Mouse (Mus musculus) liver, embryonic 14.5 days (tissue): ENCODE data around the gene Ajap1. TPM values are rescaled to one million over a fixed set of nuclear protein-coding genes. Genes with fewer than 3 reads are reported as not detected.

Experiments
- ATAC-seq: fragments of 200-750 bp; cut with Nextera tagmentation; 2 replicates; pipeline ENCODE4 v1.8.0; 2017; ENCODE audit warnings: moderate number of reproducible peaks, mild to moderate bottlenecking, moderate library complexity; ENCODE audit not compliant: insufficient read depth
- DNase-seq, 3 experiments: peaks; one replicate each; pipeline ENCODE4 v3.0.0-alpha.2; 2012 to 2013; ENCODE audit warnings: low read depth in 3 of 3, low spot score in 3 of 3
- H3K27ac ChIP-seq: fragments of 300-500 bp; sonication (generic); 2 replicates; pipeline ENCODE4 v1.5.1; 2014; ENCODE audit warnings: moderate library complexity, mild to moderate bottlenecking, control low read depth, inconsistent platforms
- H3K27me3 ChIP-seq: fragments of 300-500 bp; sonication (generic); 2 replicates; pipeline ENCODE4 v1.6.1; 2014; ENCODE audit warnings: mild to moderate bottlenecking, low read length, moderate library complexity; ENCODE audit not compliant: control insufficient read depth, insufficient read depth
- H3K36me3 ChIP-seq: fragments of 300-500 bp; sonication (generic); replicated peaks from 2 replicates; pipeline ENCODE4 v1.6.1; 2014; ENCODE audit warnings: low read depth; ENCODE audit not compliant: control insufficient read depth, insufficient read depth
- H3K4me1 ChIP-seq, 2 experiments: fragments of 200-500 bp in 1 of 2; fragments of 300-500 bp in 1 of 2; sonication (generic) in 1 of 2; replicated peaks; 2 replicates each; pipeline ENCODE4 v1.6.1; 2012 to 2014; ENCODE audit warnings: antibody characterized with exemption in 1 of 2, inconsistent platforms in 1 of 2, low read length in 1 of 2; ENCODE audit not compliant: control insufficient read depth in 2 of 2, insufficient read depth in 2 of 2
- H3K4me2 ChIP-seq: fragments of 300-500 bp; sonication (generic); 2 replicates; pipeline ENCODE4 v1.6.1; 2014; ENCODE audit warnings: low read depth, mild to moderate bottlenecking, control low read depth, moderate library complexity
- H3K4me3 ChIP-seq, 2 experiments: fragments of 200-500 bp in 1 of 2; fragments of 300-500 bp in 1 of 2; sonication (generic) in 1 of 2; 2 replicates each; pipeline ENCODE4 v1.5.1; 2012 to 2014; ENCODE audit warnings: low read depth in 2 of 2, low read length in 2 of 2, mild to moderate bottlenecking in 2 of 2, control low read depth in 1 of 2, inconsistent platforms in 1 of 2, moderate library complexity in 1 of 2; ENCODE audit not compliant: insufficient read depth in 1 of 2
- H3K9ac ChIP-seq: fragments of 300-500 bp; sonication (generic); replicated peaks from 2 replicates; pipeline ENCODE4 v1.6.1; 2014; ENCODE audit warnings: mild to moderate bottlenecking, control low read depth, moderate library complexity
- H3K9me3 ChIP-seq: fragments of 300-500 bp; sonication (generic); 2 replicates; pipeline ENCODE4 v1.6.1; 2016; ENCODE audit warnings: low read length, mixed read lengths; ENCODE audit not compliant: control insufficient read depth
- CTCF ChIP-seq: IDR thresholded peaks from 2 replicates; pipeline ENCODE4 v1.5.1; 2016; ENCODE audit warnings: antibody characterized with exemption, low read depth, control low read depth
- EP300 ChIP-seq: IDR thresholded peaks from 2 replicates; pipeline ENCODE4 v1.6.1; 2016; ENCODE audit warnings: antibody characterized with exemption, low read depth
- WGBS: fragments of 180-500 bp; shearing (Covaris S2); extraction: QIAGEN DNeasy Blood & Tissue Kit; methylation state at CpG from one replicate; pipeline ENCODE4 v1.1.7; 2014; ENCODE audit not compliant: insufficient replicate concordance; 5-methylcytosine and 5-hydroxymethylcytosine counted together
- polyA plus RNA-seq, 2 experiments: library from polyadenylated mRNA; depleted of rRNA in 1 of 2; stranded (reverse) in 1 of 2; unstranded in 1 of 2; fragments of >200 nt; fragmentation: Nextera tagmentation in 1 of 2; extraction: Ambion mirVana in 1 of 2; gene quantifications; 2 replicates each; pipeline versions ENCODE4 v1.2.1 to v1.2.3; 2012 to 2014

The Ajap1 gene
- polyA plus RNA-seq, 2 experiments = 0.17 to 0.22 TPM

GRCm38 (mm10) chr4:153515786-153516185 lies 33.2 kb upstream of the Ajap1 start:
- ATAC-seq (no peak), DNase-seq (no peak)
- Histone ChIP-seq H3K4me2 (no peak overlapping the region), H3K4me3 (no peak overlapping the region), H3K27ac (no peak overlapping the region), H3K9me3 (no peaks in the 10 kb centered on the region), H3K9ac (no peak overlapping the region), H3K27me3 (no peaks in the 10 kb centered on the region), H3K4me1 (no peaks in the 10 kb centered on the region), H3K36me3 (no peaks in the 10 kb centered on the region)
- TF ChIP-seq CTCF (no peak), EP300 (no peak)
- 70% methylated on average over 10 of the region's 10 CpGs for WGBS

DNA sequence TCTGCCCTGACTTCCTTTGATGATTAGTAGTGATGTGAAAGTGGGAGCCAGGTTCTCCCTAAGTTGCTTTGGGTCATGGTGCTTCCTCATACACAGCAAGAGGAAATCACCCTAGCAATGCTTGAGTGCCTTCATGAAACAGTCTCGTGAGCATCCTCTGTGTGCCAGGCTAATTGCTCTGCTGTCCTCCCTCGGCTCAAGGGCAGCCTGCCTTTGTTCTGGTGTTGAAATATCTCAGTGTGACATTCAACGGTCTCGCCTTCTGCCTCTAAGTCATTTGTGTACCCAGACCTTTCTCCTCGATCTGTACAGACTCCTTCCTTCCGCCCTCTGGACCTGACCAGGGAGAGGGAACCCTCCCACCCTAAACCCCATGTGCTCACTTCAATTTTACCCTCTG lies 31.5 kb upstream of the Ajap1 start:
- Histone ChIP-seq H3K36me3 (no peaks in the 10 kb centered on the region), H3K27me3 (no peaks in the 10 kb centered on the region), H3K27ac (no peak overlapping the region), H3K4me3 (no peak overlapping the region), H3K9ac (no peak overlapping the region), H3K4me1 (no peaks in the 10 kb centered on the region), H3K4me2 (no peak overlapping the region), H3K9me3 (no peaks in the 10 kb centered on the region)
- 54% methylated on average over 6 of the region's 6 CpGs for WGBS
- no peak for TF ChIP-seq CTCF
- TF ChIP-seq EP300 = no peak
- DNase-seq (no peak), ATAC-seq (no peak)

- no peaks in the 10 kb centered on the region for H3K9me3 ChIP-seq
- no peak overlapping the region for H3K27ac ChIP-seq
- no peaks in the 10 kb centered on the region for H3K27me3 ChIP-seq
- H3K4me3 ChIP-seq = no peak overlapping the region
- H3K9ac ChIP-seq = no peak overlapping the region
- H3K4me1 ChIP-seq = no peaks in the 10 kb centered on the region
- DNase-seq (no peak), ATAC-seq (no peak)
- TF ChIP-seq EP300 (no peak), CTCF (no peak)
- H3K36me3 ChIP-seq = no peaks in the 10 kb centered on the region
- WGBS = 68% methylated on average over 1 of the region's 1 CpGs
- H3K4me2 ChIP-seq = no peak overlapping the region
These were observed 28.9 kb upstream of the Ajap1 start for GRCm38 (mm10) chr4:153511530-153511929.

- WGBS = 26% methylated on average over 7 of the region's 7 CpGs
These were observed 19.3 kb upstream of the Ajap1 start for GRCm38 (mm10) chr4:153501936-153502335.

GRCm38 (mm10) chr4:153492444-153492843 lies 9.8 kb upstream of the Ajap1 start:
- Histone ChIP-seq H3K9ac (no peak overlapping the region), H3K4me3 (no peak overlapping the region), H3K27me3 (no peaks in the 10 kb centered on the region), H3K27ac (no peak overlapping the region), H3K9me3 (no peaks in the 10 kb centered on the region), H3K36me3 (no peaks in the 10 kb centered on the region), H3K4me1 (no peaks in the 10 kb centered on the region), H3K4me2 (no peak overlapping the region)
- TF ChIP-seq CTCF (no peak), EP300 (no peak)
- WGBS = 23% methylated on average over 9 of the region's 9 CpGs
- DNase-seq (no peak), ATAC-seq (no peak)

More at GRCm38 (mm10) chr4:153501936-153502335, 19.3 kb upstream of the Ajap1 start:
- ATAC-seq (peak; percentile 84), DNase-seq (peak; percentile 23 to 56 (median 52))
- Histone ChIP-seq H3K27ac (no peak overlapping the region), H3K9ac (no peak overlapping the region), H3K4me2 (no peak overlapping the region), H3K27me3 (no peaks in the 10 kb centered on the region), H3K4me1 (peaks cover 0 to 4% of the 10 kb centered on the region in 2 experiments; a peak in 1 of 4 replicates), H3K9me3 (no peaks in the 10 kb centered on the region), H3K36me3 (no peaks in the 10 kb centered on the region), H3K4me3 (no peak overlapping the region)
- no peak for TF ChIP-seq CTCF
- TF ChIP-seq EP300 = peak; percentile 58
